Mouse (Mus musculus) layer of hippocampus, adult 2 months (tissue): ENCODE data around the gene Dmap1. TPM values are rescaled to one million over a fixed set of nuclear protein-coding genes. Genes with fewer than 3 reads are reported as not detected.

ENCODE experiments used
- DNase-seq, 2 experiments: peaks; one replicate each; pipeline ENCODE4 v3.0.0; 2022; ENCODE audit warnings: low spot score in 2 of 2
- H3K27ac ChIP-seq: fragments of 200-600 bp; 2 replicates; pipeline ENCODE4 v1.8.1; 2022
- H3K4me3 ChIP-seq: fragments of 200-600 bp; 2 replicates; pipeline ENCODE4 v1.8.1; 2022; ENCODE audit warnings: mild to moderate bottlenecking
- CTCF ChIP-seq: fragments of 200-600 bp; conservative IDR thresholded peaks from 2 replicates; pipeline ENCODE4 v1.8.1; 2022; ENCODE audit warnings: antibody characterized with exemption, mild to moderate bottlenecking, moderate library complexity
- total RNA-seq, 2 experiments: library from RNA; stranded (reverse); gene quantifications; 2 replicates each; pipeline ENCODE4 v1.2.3; 2021

The Dmap1 gene
- total RNA-seq, 2 experiments from 2014 or later = 39.0 to 40.4 TPM

DNA sequence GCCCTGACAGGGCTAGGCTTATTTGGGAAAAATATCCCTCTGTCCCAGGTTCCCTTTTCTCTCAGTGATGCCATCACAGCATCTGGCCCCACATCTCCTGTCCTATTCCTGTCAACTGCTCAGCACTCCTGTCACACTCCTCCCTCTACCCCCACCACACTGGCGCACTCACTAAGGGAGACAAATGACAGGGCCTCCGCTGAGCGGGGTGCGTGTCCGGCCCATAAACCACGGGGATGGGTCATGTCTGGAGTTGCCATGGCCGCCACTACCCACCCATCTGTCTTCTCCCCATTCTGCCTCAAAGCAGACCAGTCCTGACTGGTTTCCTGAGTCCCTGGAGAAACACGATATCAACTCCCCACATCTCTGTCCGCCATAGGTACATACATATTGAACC is 10.0 kb downstream of the Dmap1 start:
- no peak overlapping the region for H3K27ac ChIP-seq
- no peak for DNase-seq
- TF ChIP-seq CTCF = no peak
- H3K4me3 ChIP-seq = no peak overlapping the region

DNA sequence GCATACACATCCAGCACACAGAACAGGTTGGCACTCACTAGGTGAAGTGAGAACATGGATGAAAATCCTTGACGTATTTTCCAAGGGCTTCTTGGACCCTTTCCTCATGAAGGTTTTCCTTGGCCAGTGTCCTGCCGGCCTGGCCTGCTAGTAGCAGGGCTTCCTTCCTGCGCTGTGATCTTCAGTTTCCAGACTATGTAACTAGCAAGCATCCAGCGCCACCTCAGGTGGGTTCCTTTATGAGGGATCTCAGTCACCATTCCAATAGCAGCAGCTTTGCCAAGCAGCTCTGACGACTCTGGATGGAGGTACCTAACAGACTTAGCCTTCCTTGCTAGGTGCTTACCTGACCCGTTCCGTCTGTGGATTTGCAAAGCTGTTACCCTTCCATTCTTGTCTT is 12.2 kb downstream of the Dmap1 start:
- DNase-seq = no peak
- Histone ChIP-seq H3K27ac (no peak overlapping the region), H3K4me3 (no peak overlapping the region)
- TF ChIP-seq CTCF = peak; percentile 37

DNA sequence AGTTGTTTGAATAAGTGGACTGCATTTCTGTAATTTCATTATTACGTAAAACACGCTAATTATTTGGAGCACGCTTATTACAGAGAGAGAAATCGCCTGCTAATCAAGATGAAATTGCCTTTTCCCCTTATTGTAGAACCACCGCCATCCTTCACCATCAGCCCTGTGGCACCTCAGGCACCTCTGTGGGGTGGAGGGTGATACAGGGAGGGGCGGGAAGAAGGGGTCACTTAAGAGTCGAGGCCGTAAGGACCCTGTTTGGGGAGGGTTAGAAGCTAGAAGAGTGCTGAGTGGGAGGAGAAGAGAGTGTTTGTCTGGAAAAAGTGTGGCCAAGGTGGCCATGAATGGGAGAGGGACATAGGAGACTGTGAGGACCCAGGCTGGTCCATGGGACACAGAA is 16.0 kb downstream of the Dmap1 start:
- no peak for DNase-seq
- no peak overlapping the region for H3K27ac ChIP-seq
- no peak overlapping the region for H3K4me3 ChIP-seq
- TF ChIP-seq CTCF = no peak

DNA sequence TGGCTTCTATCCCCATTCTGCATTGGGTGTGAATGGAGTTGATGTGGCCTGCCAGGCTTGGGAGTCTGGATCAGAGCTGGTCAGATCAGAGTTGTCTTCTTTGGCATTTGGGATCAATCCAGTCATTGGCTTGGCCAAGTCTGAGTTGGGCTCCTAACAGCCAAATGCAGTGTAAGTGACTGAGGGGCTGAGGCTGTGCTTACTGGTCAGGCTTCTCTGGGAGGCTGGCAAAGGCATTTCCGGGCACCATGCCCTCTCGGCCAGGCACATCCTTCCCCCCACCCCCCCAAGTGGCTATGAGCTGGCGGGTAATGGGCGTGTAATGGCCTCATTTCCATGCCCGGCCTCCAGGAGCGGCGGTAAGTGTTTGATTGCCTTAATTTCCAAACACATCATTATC is 16.5 kb downstream of the Dmap1 start:
- Histone ChIP-seq H3K27ac (0 out of 2 replicates have a peak overlapping the region, but pooled peaks have one; percentile 20), H3K4me3 (no peak overlapping the region)
- TF ChIP-seq CTCF = peak; percentile 21; the same call in 1 of the 2 replicates
- DNase-seq = peak; percentile 47 to 66

DNA sequence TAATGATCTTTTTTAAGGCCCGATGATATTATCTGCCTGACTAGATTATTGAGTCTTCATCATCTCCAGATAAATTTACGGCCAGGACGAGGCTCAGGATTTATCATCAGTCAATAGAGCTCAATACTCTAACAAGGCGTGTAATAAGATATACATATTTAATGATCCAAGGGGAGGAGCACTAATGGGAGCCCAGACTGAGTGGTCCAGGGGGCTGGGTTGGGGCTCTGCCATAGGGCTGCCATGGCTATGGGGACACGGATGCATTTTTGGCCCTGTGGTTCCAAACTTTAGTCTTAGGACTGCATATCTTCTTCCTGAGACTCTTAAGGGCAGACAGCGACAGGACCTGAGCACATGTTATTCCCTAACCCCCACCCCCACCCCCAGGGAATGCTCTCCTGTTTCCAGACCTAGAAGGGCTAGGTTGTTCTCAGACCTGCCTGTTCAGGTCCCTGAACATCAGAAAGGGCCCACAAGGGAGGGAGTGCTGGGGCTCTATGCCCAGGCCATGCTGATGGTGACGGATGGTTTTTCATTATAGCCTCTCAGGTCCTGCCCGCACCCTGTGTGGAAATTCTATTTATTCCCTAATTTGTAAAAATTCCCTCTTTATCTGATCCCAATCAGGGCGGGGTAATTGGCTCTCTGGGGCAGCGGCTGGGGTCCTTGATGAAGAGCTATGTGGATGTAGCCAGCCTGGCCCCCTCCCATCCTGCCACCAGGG is 17.5 kb downstream of the Dmap1 start:
- H3K27ac ChIP-seq = no peak overlapping the region
- H3K4me3 ChIP-seq = no peak overlapping the region
- DNase-seq = no peak
- no peak for TF ChIP-seq CTCF

DNA sequence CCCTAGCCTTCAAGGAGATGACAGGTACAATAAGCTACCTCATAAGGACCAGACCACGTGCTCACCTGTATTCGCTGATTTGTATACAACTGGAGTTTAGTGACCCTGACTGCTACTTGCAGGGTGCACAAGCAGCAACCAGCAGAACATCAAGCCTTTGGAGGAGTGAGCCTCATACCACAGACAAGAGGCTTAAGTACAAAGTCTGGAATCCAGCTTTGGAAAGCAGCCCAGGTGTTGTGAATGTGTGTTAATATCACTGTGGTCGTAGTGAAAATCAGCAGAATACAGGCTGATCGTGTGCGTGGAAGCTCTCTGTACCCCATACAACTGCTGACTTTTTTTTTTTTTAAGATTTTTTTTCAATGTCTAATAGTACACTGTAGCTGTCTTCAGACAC is 22.1 kb downstream of the Dmap1 start:
- no peak for DNase-seq
- Histone ChIP-seq H3K4me3 (no peak overlapping the region), H3K27ac (no peak overlapping the region)
- TF ChIP-seq CTCF = 0 out of 2 replicates have a peak, but pooled peaks have one; percentile 15

DNA sequence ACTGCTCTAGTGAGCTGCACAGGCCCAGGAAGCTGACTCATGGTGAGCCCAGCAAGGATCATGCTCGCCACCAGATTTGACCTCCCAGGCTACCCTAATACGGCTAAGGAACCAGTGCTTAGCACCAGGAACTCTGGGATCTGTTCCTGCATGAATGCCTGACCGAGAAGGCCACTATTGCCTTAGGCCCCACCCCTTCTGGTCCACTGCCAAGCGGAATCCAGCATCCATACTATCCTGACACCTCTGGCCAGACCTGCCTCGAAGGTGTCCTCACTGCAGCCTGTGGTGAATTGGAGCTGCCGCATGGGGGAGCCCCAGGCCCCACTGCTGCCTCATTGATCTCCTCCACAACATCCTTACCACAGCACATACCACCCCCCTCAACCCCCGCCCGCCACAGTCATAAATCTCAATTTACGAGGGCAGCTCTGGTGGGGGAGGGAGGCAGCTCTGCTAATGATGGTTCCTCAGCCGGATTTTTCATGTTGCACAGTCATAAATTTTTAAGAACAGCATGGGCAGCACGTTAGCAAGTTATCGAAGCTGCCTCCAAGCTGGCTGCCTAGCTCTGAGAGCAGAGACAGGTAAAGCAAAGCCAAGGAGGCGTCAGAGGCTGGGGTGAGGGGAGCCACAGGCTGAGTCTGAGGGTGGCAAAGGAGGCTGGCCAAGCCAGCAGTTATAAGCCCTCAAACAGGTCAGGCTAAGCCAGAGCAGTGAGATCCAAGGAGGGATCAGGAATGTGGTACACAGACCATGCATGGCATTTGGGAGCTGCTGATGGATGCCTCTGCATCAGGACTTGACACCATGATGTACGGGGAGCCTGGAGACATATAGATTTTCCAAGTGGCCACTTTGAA is 23.3 kb downstream of the Dmap1 start:
- H3K4me3 ChIP-seq = no peak overlapping the region
- TF ChIP-seq CTCF = peak; percentile 67
- DNase-seq = no peak
- peak overlapping the region; percentile 77 for H3K27ac ChIP-seq

DNA sequence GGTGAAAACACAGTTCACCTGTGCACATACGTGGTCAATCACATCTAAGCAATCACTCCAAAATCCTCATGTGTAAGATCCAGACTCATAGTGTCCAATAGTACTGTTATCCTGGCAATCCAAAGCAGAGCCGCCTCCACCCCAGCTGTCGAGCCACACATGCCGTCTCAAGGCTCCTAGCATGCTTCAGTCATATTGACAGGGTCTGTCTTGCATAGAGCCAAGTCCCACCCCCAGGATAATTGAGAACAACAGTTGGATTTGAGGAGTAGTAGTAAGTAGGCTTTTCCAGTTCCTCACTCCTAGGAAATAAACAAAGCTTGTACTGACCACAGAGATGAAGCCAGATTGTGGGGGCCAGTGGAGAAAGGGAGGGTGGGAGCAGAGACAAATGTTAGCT is 24.4 kb downstream of the Dmap1 start:
- peak overlapping the region; percentile 77 for H3K27ac ChIP-seq
- DNase-seq = peak; percentile 75 to 86
- no peak for TF ChIP-seq CTCF
- no peak overlapping the region for H3K4me3 ChIP-seq

DNA sequence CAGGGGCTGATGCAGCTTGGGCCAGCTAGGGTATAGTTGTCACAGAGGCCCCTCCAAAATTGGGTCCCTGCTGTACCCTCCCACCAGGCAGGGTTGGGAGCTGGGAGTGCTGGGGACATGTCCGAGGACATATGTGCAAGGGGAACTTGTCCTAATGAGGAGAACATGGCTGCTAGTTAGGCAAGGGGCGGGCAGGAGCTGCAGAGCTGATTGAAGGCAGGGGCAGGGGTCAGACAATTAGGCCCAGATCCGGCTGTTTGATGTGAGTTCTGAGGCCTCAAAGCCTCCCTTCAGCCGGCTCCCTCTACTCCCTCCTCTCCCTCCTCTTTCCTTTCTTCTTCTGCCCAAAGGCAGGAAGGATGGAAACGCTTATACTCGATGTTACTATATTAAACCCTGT is 25.1 kb downstream of the Dmap1 start:
- no peak for TF ChIP-seq CTCF
- H3K27ac ChIP-seq = peak overlapping the region; percentile 77
- DNase-seq = no peak
- no peak overlapping the region for H3K4me3 ChIP-seq

DNA sequence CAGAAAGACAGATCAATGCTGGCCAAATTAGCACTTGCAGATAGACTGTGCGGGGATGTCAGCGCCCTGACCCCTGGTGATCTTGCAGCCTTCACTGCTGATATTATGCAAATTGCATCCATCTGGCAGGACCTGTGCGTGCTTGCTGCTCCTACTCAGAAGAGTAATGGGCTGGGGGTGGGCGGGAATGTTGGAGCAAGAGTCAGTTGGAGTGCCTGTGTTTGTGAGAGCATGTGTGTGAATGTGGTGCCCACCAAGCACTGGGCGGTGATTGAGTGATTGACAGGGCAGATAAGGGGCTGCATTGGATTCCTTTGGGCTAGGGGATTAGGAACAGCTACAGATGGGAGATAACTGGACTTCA is 26.6 kb downstream of the Dmap1 start:
- no peak for DNase-seq
- Histone ChIP-seq H3K4me3 (no peak overlapping the region), H3K27ac (no peak overlapping the region)
- TF ChIP-seq CTCF = no peak

DNA sequence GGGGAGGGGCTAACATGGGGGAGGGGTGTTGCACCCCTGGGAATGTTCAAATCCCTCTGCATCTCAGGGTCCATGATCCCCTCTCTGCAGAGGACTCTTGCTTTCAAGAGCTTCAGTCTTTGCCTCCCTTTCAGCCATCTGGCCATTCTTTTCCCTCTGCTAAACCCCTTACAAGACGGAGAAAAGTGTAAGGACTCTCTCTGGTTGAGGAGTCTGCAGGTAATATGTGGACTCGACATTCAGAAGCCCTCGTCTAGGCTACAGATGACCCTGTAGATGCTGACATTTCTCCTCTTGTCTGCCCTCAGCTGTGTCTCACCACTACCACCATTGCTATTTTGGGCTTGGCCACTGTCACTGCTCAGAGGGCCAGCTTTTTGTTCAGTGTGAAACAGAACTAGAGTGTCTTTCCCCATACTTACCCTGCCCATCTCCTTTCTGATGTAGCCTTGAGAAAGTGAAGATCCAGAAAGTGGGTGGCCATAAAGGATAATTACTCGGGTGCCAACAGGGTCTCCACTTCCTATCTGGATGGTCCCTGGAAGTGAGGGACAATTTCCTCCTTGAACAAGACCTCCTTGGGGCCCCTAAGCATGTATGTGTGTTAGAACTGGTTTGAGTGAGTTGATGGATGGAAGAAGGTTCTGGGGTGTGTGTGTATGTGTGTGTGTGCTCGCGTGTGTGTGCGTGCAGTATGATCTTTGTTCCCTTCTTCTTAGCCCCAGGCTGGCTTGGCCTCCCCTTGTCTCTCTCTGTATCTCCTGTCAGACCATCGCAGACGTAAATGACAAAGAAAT is 27.2 kb downstream of the Dmap1 start:
- peak overlapping the region; percentile 47; the same call in 1 of the 2 replicates for H3K27ac ChIP-seq

DNA sequence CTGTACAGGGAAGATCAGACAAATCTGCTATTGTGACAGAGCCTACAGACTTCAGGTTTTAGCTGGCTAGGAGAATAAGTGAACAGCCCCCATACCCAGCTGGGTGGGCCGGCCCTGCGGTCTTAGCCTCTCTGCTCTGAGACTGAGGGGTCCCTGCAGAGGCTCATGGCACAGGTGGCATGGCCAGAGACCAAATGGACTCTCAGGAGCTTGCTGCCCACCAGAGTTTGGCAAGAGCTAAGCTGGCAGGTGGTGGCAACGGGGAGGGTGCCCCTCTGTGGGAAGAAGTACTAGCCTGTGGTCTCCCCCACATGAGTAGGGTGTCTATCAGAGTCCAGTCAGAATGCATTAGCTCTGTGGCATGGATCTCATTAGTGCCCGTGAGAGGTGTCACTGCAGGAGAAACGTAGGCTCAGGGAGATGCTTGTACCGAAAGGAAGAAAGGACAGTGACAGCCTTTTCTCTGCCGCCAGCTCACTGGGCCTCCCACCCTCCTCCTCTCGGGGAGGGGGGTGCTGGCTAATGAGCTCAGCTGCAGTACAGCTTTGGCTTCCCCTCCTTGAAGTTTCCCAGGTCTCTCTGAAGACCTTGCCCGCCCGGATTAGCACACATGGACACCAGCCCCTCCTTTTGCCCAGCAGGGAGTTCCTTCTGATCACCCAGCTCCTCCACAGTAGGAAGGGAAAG is 27.9 kb downstream of the Dmap1 start:
- Histone ChIP-seq H3K4me3 (no peak overlapping the region), H3K27ac (peak overlapping the region; percentile 47)
- no peak for DNase-seq
- no peak for TF ChIP-seq CTCF

More for the DNA sequence above, 27.2 kb downstream of the Dmap1 start:
- no peak for TF ChIP-seq CTCF
- DNase-seq = no peak
- no peak overlapping the region for H3K4me3 ChIP-seq
